Mouse (Mus musculus): ENCODE measurements at regions not wholly inside any gene's neighbourhood (a gene's known extent, or its start where the extent isn't known, plus 50 kb on each side); places are given as distances from the start of the nearest gene placed in this dataset.

DNA sequence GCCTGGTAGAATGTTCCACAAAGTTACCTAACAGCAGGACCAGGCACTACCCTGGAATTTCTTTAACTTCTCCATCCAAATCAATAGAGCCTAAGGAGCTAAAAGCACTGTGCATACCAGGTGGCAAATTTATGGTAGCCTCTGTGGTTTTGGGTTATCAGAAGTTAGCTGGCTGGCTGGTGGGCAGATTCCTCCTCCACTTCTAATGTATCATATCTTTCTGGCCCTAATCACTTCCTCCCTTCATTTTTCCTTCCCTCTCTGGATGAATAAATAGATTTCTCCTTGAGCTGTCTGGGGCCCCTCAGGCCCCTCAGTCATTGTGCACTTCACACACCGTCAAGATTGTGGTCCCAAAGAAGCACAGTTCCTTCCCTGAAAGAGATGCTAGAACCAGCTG lies 212.7 kb downstream of the Mex3b start:
- TF ChIP-seq CTCF (IDR thresholded peaks at IDR 0.05; ENCODE audit: extremely low read depth, insufficient read depth, insufficient read length, insufficient replicate concordance): no peak
- TF ChIP-seq POLR2A (IDR thresholded peaks at IDR 0.05; ENCODE audit: low read depth, low read length): no peak

All from spleen, adult 2 months (tissue).